Mouse (Mus musculus): ENCODE results near the gene Keap1. TPM values are rescaled to one million over a fixed set of nuclear protein-coding genes. Genes with fewer than 3 reads are reported as not detected.
A peak's percentile ranks its signal among the peaks of the same experiment; 100 is the strongest.
"Not testable (repeated sequence)": the region's sequence is repeated elsewhere in the genome, so short reads cannot be mapped to it uniquely, and the experiment has no call there.

The Keap1 gene
- polyA plus RNA-seq, 1 experiment: 35.1 TPM

- Histone ChIP-seq H3K4me1 (ENCODE audit: control insufficient read depth, insufficient read depth, low read length) (no peaks in the 10 kb centered on the region), H3K27ac (ENCODE audit: control insufficient read depth, insufficient read depth, low read depth, low read length, poor library complexity) (no peak overlapping the region), H3K4me3 (replicated peaks; ENCODE audit: control insufficient read depth, low read depth, low read length) (no peak overlapping the region)
- 85% methylated on average over 8 of the region's 8 CpGs for WGBS
- TF ChIP-seq POLR2A (IDR thresholded peaks at IDR 0.05; ENCODE audit: borderline replicate concordance, control insufficient read depth, low read depth, low read length) (no peak), CTCF (IDR thresholded peaks at IDR 0.05; ENCODE audit: control insufficient read depth, insufficient read depth, low read length) (no peak)
These were observed 37.1 kb upstream of the Keap1 start for GRCm38 (mm10) chr9:21276307-21276706.

- H3K4me3 ChIP-seq (replicated peaks; ENCODE audit: control insufficient read depth, low read depth, low read length): no peak overlapping the region
- H3K4me1 ChIP-seq (ENCODE audit: control insufficient read depth, insufficient read depth, low read length): no peaks in the 10 kb centered on the region
- no peak for TF ChIP-seq POLR2A (IDR thresholded peaks at IDR 0.05; ENCODE audit: borderline replicate concordance, control insufficient read depth, low read depth, low read length)
- no peak for TF ChIP-seq CTCF (IDR thresholded peaks at IDR 0.05; ENCODE audit: control insufficient read depth, insufficient read depth, low read length)
- no peak overlapping the region for H3K27ac ChIP-seq (ENCODE audit: control insufficient read depth, insufficient read depth, low read depth, low read length, poor library complexity)
- 94% methylated on average over 12 of the region's 12 CpGs for WGBS
These were observed 36.6 kb upstream of the Keap1 start for GRCm38 (mm10) chr9:21275727-21276126.

DNA sequence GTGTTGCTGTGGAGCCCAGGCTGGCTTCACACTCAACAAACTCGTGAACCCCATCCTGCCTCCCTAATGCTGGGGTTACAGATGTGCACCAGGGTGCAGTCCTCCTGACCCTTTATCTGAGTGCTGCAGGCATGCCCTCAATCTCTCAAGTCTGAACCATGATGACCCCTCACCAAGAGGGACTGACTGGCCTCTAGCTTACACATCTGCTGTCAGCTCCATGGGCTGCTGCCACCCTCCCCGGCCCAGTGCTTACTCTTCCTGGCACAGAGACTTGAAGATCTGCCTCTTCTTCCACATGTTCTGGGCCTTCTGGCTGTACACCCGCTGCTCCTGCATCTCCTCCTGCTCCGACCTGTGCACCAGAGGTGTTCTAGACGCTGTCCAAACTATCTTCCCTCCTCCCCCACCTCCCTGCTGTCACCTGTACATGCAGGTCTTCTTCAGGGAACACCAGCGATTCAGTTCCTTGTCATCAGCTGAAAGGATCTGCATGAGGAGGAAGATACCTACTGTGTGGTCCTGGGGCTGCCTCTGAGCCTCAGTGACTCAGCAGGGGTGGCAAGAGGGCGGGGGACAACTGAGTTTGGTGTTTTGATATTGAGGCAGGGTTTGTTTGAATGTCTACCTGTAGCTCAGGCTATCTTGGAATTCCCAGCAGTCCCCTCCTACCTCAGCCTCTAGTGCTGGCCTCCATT, 36.0 kb upstream of the Keap1 start:
- Histone ChIP-seq H3K4me3 (replicated peaks; ENCODE audit: control insufficient read depth, low read depth, low read length) (no peak overlapping the region), H3K27ac (ENCODE audit: control insufficient read depth, insufficient read depth, low read depth, low read length, poor library complexity) (no peak overlapping the region), H3K4me1 (ENCODE audit: control insufficient read depth, insufficient read depth, low read length) (no peaks in the 10 kb centered on the region)
- TF ChIP-seq CTCF (IDR thresholded peaks at IDR 0.05; ENCODE audit: control insufficient read depth, insufficient read depth, low read length) (no peak), POLR2A (IDR thresholded peaks at IDR 0.05; ENCODE audit: borderline replicate concordance, control insufficient read depth, low read depth, low read length) (no peak)
- 81% methylated on average over 7 of the region's 7 CpGs for WGBS

DNA sequence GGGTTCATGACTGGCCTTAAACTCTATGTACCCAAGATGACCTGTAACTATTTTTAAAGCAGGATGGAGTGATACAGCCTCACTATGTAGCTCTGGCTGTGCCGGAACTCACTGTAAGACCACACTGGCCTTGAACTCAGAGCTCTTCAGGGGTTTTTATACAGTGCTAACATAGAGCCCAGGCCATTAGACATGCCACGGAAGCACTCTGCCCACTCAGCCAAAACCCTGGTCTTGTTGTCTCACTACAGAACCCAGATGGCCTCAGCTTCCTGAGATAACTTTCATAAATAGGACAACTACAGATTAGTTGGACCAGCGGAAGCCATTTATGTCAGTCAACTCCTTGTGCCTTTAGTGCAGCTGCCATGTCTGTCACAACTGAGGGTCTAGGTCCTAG, 35.2 kb upstream of the Keap1 start:
- WGBS: 86% methylated on average over 3 of the region's 3 CpGs
- H3K27ac ChIP-seq (ENCODE audit: control insufficient read depth, insufficient read depth, low read depth, low read length, poor library complexity): no peak overlapping the region
- H3K4me1 ChIP-seq (ENCODE audit: control insufficient read depth, insufficient read depth, low read length): no peaks in the 10 kb centered on the region
- TF ChIP-seq CTCF (IDR thresholded peaks at IDR 0.05; ENCODE audit: control insufficient read depth, insufficient read depth, low read length) (no peak), POLR2A (IDR thresholded peaks at IDR 0.05; ENCODE audit: borderline replicate concordance, control insufficient read depth, low read depth, low read length) (no peak)
- no peak overlapping the region for H3K4me3 ChIP-seq (replicated peaks; ENCODE audit: control insufficient read depth, low read depth, low read length)

DNA sequence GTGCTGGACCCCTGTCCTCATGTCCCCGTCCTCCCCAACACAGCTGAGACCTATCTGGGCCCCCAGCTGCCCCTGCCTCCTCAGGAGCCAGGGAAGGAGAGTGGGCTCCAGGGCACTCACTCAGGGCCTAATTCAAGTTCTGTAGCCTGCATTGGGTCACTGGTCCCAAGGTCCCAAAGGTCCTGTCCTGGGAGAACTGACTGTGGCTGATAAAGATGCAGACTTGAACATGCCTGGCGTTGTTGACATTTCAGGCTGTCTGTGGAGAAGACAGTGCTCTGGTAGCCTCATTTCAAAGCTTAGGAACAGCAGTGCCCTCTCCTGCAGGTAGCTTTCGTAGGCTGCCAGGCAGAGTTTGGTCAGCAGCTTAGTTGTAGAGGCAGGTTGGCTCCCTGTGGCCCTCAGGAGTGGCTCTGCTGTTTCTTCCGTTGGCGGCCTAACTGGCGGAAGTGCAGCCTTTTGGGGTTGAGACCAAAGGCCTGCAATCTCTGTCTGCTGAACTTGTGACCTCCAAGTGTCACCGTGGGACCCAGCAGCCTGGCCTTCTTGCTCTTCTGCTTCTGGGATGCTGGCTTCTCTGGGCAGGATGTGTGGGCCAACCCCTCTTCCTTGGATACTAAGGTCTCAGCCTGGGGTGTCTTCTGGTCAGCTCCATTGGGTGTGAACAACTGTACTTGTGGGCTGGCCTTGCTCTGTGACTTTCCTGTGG, 34.5 kb upstream of the Keap1 start:
- no peak overlapping the region for H3K4me3 ChIP-seq (replicated peaks; ENCODE audit: control insufficient read depth, low read depth, low read length)
- TF ChIP-seq POLR2A (IDR thresholded peaks at IDR 0.05; ENCODE audit: borderline replicate concordance, control insufficient read depth, low read depth, low read length): no peak
- TF ChIP-seq CTCF (IDR thresholded peaks at IDR 0.05; ENCODE audit: control insufficient read depth, insufficient read depth, low read length): no peak
- H3K4me1 ChIP-seq (ENCODE audit: control insufficient read depth, insufficient read depth, low read length): no peaks in the 10 kb centered on the region
- 86% methylated on average over 7 of the region's 7 CpGs for WGBS
- no peak overlapping the region for H3K27ac ChIP-seq (ENCODE audit: control insufficient read depth, insufficient read depth, low read depth, low read length, poor library complexity)

DNA sequence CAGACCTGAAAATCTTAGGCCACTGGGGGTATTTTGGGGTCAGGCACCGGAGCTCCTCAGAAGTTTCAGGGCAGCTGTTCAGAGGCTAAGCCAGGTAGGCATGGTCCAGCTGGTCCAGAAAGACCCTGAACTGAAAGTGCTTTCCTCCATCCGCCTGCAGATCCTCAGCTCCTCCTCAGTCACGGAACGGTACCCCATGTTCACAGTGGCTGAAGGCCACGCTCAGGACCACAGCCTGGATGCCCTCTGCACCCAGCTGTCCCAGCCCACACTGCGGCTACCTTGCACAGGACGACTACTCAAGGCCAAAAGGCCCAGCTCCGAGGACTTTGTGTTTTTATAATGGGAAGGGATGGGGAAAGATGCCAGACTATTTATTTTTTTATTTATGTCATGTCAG, 33.9 kb upstream of the Keap1 start:
- no peak overlapping the region for H3K4me3 ChIP-seq (replicated peaks; ENCODE audit: control insufficient read depth, low read depth, low read length)
- no peak for TF ChIP-seq CTCF (IDR thresholded peaks at IDR 0.05; ENCODE audit: control insufficient read depth, insufficient read depth, low read length)
- 0 out of 2 replicates have a peak, but pooled peaks have one; percentile 9 for TF ChIP-seq POLR2A (IDR thresholded peaks at IDR 0.05; ENCODE audit: borderline replicate concordance, control insufficient read depth, low read depth, low read length)
- 88% methylated on average over 8 of the region's 8 CpGs for WGBS
- H3K27ac ChIP-seq (ENCODE audit: control insufficient read depth, insufficient read depth, low read depth, low read length, poor library complexity): no peak overlapping the region
- no peaks in the 10 kb centered on the region for H3K4me1 ChIP-seq (ENCODE audit: control insufficient read depth, insufficient read depth, low read length)

- no peaks in the 10 kb centered on the region for H3K4me1 ChIP-seq (ENCODE audit: control insufficient read depth, insufficient read depth, low read length)
- TF ChIP-seq POLR2A (IDR thresholded peaks at IDR 0.05; ENCODE audit: borderline replicate concordance, control insufficient read depth, low read depth, low read length) (no peak), CTCF (IDR thresholded peaks at IDR 0.05; ENCODE audit: control insufficient read depth, insufficient read depth, low read length) (no peak)
- H3K4me3 ChIP-seq (replicated peaks; ENCODE audit: control insufficient read depth, low read depth, low read length): no peak overlapping the region
- no peak overlapping the region for H3K27ac ChIP-seq (ENCODE audit: control insufficient read depth, insufficient read depth, low read depth, low read length, poor library complexity)
- WGBS: 90% methylated on average over 9 of the region's 9 CpGs
These were observed 33.2 kb upstream of the Keap1 start for GRCm38 (mm10) chr9:21272391-21272790.

DNA sequence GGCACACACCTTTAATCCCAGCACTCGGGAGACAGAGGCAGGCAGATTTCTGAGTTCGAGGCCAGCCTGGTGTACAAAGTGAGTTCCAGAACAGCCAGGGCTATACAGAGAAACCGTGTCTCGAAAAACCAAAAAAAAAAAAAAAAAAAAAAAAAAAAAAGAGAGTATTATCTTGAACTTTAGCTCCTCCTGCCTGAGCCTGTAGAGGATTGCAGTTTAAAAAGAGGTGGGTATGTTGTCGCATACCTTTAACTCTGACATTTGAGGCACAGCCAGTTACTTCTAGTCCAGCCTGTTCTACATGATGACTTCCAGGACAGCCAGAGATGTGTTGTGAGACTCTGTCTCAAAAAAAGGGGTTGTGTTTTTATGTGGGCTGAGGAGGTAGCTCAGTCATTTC, 30.4 kb upstream of the Keap1 start:
- H3K27ac ChIP-seq (ENCODE audit: control insufficient read depth, insufficient read depth, low read depth, low read length, poor library complexity); H3K4me3 ChIP-seq (replicated peaks; ENCODE audit: control insufficient read depth, low read depth, low read length); H3K4me1 ChIP-seq (ENCODE audit: control insufficient read depth, insufficient read depth, low read length): not testable (repeated sequence)
- 63% methylated on average over 5 of the region's 5 CpGs for WGBS
